Mouse (Mus musculus) gonadal fat pad, adult 2 months (tissue): ENCODE measurements around the gene Foxa3. TPM values are rescaled to one million over a fixed set of nuclear protein-coding genes. Genes with fewer than 3 reads are reported as not detected.
"Not testable (repeated sequence)": the region's sequence is repeated elsewhere in the genome, so short reads cannot be mapped to it uniquely, and the experiment has no call there.

Experiments
- DNase-seq: peaks from one replicate; pipeline ENCODE4 v3.0.0-alpha.2; 2012; ENCODE audit warnings: low read depth
- polyA plus RNA-seq: library from polyadenylated mRNA; depleted of rRNA; stranded (reverse); fragments of >200 nt; gene quantifications from 2 replicates; pipeline ENCODE4 v1.2.3, GENCODE M21; 2012; rRNA removed

Foxa3 gene
- 0.07 and 0.09 TPM in 2 replicates for polyA plus RNA-seq

DNA sequence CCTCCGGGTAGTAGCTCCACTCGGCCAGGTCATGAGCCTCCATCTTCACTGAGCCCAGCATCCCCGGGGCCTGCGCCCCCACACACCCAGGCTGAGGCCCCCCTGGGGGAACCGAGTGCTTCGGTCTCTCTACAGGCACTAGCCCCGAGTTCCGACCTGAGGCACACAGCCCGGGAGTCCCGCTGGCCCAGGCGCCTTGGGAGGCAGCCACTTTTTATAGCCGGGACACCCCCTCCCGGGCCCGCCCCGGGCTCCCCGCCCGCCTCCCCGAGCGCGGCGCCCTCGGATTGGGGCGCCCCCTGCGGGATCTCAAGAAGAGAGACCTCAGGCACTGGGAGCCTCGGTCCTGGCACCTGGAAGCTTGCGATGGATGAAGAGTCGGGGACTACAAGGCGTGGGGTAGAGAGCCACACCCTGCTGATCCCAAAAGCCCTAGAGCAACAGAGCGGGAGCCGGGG is at the start of gene Foxa3:
Gene Foxa3 (minus strand): TSS at position 182 of the 458 bp plus-strand sequence.
- no peak for DNase-seq

- DNase-seq: not testable (repeated sequence)
Observed at GRCm38 (mm10) chr7:19071024-19071423, 47.7 kb upstream of the Foxa3 start.

DNA sequence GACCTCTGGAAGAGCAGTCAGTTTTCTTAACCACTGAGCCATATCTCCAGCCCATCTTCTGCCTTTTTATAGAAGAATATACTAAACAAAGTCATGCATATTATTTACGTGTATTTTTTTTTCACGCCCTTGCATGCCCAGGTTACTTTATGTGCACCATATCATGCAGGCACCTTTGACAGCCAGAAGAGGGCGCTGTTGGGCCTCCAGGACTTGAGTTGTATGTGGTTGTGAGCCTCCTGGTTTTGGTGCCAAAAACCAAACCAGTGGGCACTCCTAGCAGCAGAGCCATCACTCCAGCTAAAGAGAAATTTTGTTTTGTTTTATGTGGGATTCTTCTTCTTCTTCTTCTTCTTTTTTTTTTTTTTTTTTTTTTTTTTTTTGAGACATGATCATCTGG is 46.2 kb upstream of the Foxa3 start:
- DNase-seq: no peak

- DNase-seq: no peak
Observed at GRCm38 (mm10) chr7:19068707-19069106, 45.4 kb upstream of the Foxa3 start.

GRCm38 (mm10) chr7:19067935-19068334 is 44.6 kb upstream of the Foxa3 start:
- DNase-seq: no peak

- no peak for DNase-seq
Observed at GRCm38 (mm10) chr7:19067063-19067462, 43.7 kb upstream of the Foxa3 start.

GRCm38 (mm10) chr7:19065896-19066295 is 42.6 kb upstream of the Foxa3 start:
- no peak for DNase-seq

DNA sequence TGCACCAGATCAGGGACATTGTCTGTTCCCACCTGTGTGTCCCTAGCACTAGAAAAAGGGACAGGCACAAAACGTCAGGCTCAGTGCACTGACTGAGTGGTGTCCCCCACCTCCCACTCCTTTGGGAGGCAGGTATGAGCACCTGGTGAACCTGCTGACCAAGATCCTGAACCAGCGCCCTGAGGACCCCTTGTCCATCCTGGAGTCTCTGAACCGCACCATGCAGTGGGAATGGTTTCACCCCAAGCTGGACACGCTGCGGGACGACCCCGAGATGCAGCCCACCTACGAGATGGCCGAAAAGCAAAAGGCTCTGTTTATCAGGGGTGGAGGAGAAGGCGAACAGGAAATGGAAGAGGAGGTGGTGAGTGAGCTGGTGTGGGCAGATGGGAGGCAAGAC is 34.1 kb upstream of the Foxa3 start:
- no peak for DNase-seq

- DNase-seq: no peak
Observed at GRCm38 (mm10) chr7:19055108-19055507, 31.8 kb upstream of the Foxa3 start.

DNA sequence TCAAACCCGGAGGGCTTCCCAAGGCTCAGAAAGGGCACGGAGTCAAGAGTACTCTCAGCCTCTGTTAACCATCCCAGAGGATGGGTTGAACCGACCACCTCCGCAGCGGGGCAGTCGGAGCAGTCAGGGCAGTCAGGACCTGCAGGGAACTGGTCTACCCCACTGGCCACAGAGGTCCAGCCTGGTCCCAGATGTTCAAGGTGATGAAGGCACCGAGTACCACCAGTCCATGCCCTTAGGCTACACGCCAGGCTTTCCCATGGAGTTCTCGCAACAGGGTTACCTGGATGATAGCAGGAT is 31.4 kb upstream of the Foxa3 start:
- no peak for DNase-seq

DNA sequence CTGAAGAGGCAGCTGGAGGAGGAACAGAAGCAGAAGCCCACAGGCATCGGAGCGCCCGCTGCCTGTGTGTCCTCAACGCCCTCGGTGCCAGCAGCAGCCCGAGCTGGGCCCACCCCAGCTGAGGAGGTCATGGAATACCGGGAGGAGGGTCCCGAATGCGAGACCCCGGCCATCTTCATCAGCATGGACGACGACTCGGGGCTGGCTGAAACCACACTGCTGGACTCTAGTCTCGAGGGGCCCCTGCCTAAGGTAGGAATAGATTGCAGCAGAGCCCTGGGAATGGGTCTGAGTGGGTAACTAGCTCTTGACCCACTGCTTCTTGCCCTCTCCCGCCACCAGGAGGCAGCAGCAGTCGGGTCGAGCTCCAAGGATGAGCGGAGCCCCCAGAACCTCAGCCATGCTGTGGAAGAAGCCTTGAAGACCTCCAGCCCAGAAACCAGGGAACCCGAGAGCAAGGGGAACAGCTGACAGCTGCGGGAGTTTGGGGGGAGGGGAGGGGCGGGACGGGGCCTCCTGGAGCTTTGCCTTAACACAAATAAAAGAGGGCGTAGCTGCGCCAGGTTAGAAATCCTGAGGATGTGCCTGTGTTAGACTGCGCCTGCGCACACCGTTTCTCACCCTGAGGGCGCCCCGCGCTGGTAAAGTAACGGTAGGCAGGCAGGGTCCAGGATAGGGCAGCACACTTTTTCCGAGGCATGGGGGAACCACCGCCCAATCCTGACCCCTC is 30.9 kb upstream of the Foxa3 start, which contains the start of gene Rsph6a:
Gene Rsph6a (plus strand): TSS at position 644 of the 730 bp plus-strand sequence.
- DNase-seq: no peak

DNA sequence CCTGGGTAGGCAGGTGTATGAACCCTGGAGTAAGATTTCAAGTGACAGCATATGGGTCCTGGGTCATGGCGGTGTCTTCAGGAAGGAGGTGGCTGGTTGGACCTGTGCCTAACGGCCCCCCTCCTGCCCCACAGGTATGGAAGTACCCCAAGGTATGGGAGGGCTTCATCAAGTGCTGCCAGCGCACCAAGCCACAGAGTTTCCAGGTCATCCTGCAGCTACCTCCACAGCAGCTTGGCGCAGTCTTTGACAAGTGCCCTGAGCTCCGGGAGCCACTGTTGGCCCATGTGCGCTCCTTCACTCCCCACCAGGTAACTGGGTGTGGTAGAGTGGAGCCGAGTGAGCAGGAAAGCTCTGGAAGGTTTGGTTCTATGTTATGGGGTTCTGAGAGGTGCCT is 29.8 kb upstream of the Foxa3 start:
- DNase-seq: no peak

DNA sequence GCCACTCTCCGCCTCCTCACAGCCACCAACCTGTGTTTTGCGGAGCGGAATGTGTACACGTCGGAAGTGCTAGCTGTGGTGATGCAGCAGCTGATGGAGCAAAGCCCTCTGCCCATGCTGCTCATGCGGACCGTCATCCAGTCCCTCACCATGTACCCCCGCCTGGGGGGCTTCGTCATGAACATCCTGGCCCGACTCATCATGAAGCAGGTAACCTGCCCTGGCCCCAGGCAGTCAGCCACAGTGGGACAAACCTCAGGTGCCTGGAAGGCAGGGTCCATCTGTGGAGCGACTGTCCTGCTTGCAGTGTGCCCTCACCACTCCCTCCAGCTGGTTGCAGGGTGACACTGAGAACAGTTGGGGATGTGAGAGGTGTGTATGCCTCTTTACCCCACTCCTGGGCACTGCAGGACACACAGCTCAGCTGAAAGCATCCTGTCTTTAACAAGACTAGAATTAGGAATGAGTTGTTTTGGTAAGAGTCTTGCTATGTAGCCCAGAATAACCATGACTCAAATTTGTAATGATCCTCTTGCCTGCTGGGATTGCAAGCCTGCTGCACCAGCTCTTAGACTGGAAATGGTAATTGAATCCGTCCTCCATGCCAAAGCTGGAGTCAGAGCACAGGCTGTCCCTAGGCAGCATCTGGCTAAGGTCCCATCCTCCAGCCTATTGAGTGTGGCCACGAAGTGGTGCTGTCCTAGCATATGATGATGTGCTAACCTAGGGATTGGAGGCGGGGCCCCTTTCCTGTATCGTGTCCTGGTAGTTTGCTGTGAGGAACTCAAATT is 29.2 kb upstream of the Foxa3 start:
- DNase-seq: no peak

- DNase-seq: no peak
Observed at GRCm38 (mm10) chr7:19051161-19051560, 27.8 kb upstream of the Foxa3 start.

DNA sequence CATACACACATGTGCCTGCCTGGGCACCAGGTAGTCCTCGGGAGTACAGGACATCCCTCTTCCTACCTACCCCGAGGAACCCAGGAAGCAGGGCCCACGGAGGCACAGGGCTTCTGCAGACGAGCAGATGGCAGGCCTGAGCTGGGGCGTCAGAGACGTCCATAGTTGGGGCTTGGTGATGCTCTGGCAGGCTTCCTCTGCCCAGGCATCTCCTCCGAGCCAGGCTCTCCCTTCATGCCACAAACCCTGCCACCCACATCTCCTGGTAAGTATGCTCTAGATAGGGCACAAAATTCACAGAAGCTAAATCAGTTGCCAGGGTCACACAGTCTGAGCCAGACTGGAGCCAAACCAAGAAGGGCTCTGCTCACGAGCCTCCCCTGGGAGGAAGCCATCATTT is 26.8 kb upstream of the Foxa3 start:
- DNase-seq: no peak

- DNase-seq: no peak
Observed at GRCm38 (mm10) chr7:19049252-19049651, 25.9 kb upstream of the Foxa3 start.

- DNase-seq: no peak
Observed at GRCm38 (mm10) chr7:19048006-19048527, 24.7 kb upstream of the Foxa3 start.

- no peak for DNase-seq
Observed at GRCm38 (mm10) chr7:19046286-19047069, 23.1 kb upstream of the Foxa3 start.

GRCm38 (mm10) chr7:19044616-19045015 is 21.3 kb upstream of the Foxa3 start:
- no peak for DNase-seq

DNA sequence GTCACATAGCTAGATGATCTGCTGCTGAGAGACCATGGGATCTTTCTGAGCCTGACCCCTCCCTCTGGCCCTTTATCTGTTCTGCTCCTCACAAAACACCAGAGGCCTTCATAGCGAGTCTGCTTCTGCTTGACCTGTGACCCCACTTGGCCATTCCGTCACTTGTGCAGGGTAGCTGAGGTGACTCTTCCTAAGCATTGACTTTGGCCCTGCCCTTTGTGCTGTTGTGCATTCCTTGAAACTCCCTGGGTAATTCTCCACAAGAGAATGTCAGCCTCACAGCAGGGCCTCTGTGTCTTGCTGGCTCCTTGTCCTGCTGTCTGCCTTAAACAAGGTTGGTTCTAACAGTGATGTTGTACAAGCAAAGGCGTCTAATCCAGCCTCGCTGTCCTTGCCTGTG is 8.3 kb upstream of the Foxa3 start:
- DNase-seq: no peak

- no peak for DNase-seq
Observed at GRCm38 (mm10) chr7:19029084-19029653, 5.8 kb upstream of the Foxa3 start.

- no peak for DNase-seq
Observed at GRCm38 (mm10) chr7:19028067-19028466, 4.7 kb upstream of the Foxa3 start.
